Mouse (Mus musculus) midbrain, embryonic 11.5 days (tissue): ENCODE data around the gene Gm8857. TPM values are rescaled to one million over a fixed set of nuclear protein-coding genes. Genes with fewer than 3 reads are reported as not detected.
"Not testable (repeated sequence)": the region's sequence is repeated elsewhere in the genome, so short reads cannot be mapped to it uniquely, and the experiment has no call there.

Experiments
- ATAC-seq: fragments of 200-750 bp; cut with Nextera tagmentation; 2 replicates; pipeline ENCODE4 v1.8.0; 2017; ENCODE audit warnings: moderate TSS enrichment, moderate library complexity; ENCODE audit not compliant: low FRiP score
- DNase-seq: peaks from one replicate; pipeline ENCODE4 v3.0.0; 2015; ENCODE audit warnings: low spot score; ENCODE audit errors: missing footprints
- H3K27ac ChIP-seq: fragments of 300-500 bp; sonication (generic); 2 replicates; pipeline ENCODE4 v1.5.1; 2014; ENCODE audit warnings: low read depth, low read length
- H3K27me3 ChIP-seq: fragments of 300-500 bp; sonication (generic); 2 replicates; pipeline ENCODE4 v1.6.1; 2014; ENCODE audit warnings: mild to moderate bottlenecking, low read length, moderate library complexity, mixed read lengths; ENCODE audit not compliant: control insufficient read depth, insufficient read depth
- H3K36me3 ChIP-seq: fragments of 300-500 bp; sonication (generic); 2 replicates; pipeline ENCODE4 v1.6.1; 2014; ENCODE audit warnings: mild to moderate bottlenecking, low read length, moderate library complexity, mixed read lengths; ENCODE audit not compliant: control insufficient read depth, insufficient read depth
- H3K4me1 ChIP-seq: fragments of 300-500 bp; sonication (generic); 2 replicates; pipeline ENCODE4 v1.6.1; 2014; ENCODE audit warnings: low read length; ENCODE audit not compliant: control insufficient read depth, insufficient read depth
- H3K4me2 ChIP-seq: fragments of 300-500 bp; sonication (generic); 2 replicates; pipeline ENCODE4 v1.6.1; 2014; ENCODE audit warnings: mild to moderate bottlenecking, moderate library complexity
- H3K4me3 ChIP-seq: fragments of 300-500 bp; sonication (generic); 2 replicates; pipeline ENCODE4 v1.5.1; 2014; ENCODE audit warnings: low read depth, low read length
- H3K9ac ChIP-seq: fragments of 300-500 bp; sonication (generic); 2 replicates; pipeline ENCODE4 v1.6.1; 2014; ENCODE audit warnings: low read length
- H3K9me3 ChIP-seq: fragments of 300-500 bp; sonication (generic); 2 replicates; pipeline ENCODE4 v1.6.1; 2016; ENCODE audit warnings: low read length; ENCODE audit not compliant: control insufficient read depth
- WGBS: fragments of 180-500 bp; shearing (Covaris S2); extraction: QIAGEN DNeasy Blood & Tissue Kit; methylation state at CpG from one replicate; pipeline ENCODE4 v1.1.7; 2014; 5-methylcytosine and 5-hydroxymethylcytosine counted together
- polyA plus RNA-seq: library from polyadenylated mRNA; unstranded; fragments of >200 nt; fragmentation: Nextera tagmentation; extraction: Ambion mirVana; gene quantifications from 2 replicates; pipeline ENCODE4 v1.2.1, GENCODE M21; 2014

Gm8857 gene
- not detected in 2 replicates for polyA plus RNA-seq

- H3K27ac ChIP-seq = not testable (repeated sequence)
- WGBS = 78% methylated on average over 2 of the region's 3 CpGs
These were observed at the start of gene Gm8857, which contains the start of gene Gm8871 for GRCm38 (mm10) chr5:10947505-10947904. TSS of gene Gm8857 (plus strand) at chr5:10947807. TSS of gene Gm8871 (plus strand) at chr5:10947805.

GRCm38 (mm10) chr5:10953512-10953911, 5.9 kb downstream of the Gm8857 start:
- ATAC-seq, DNase-seq, H3K4me3 ChIP-seq: not testable (repeated sequence)

More at GRCm38 (mm10) chr5:10947505-10947904, at the start of gene Gm8857, which contains the start of gene Gm8871:
- not testable (repeated sequence) for DNase-seq, H3K4me3 ChIP-seq, H3K9ac ChIP-seq, H3K4me1 ChIP-seq, H3K27me3 ChIP-seq, H3K36me3 ChIP-seq, ATAC-seq, H3K9me3 ChIP-seq, H3K4me2 ChIP-seq

GRCm38 (mm10) chr5:10958057-10958456, 10.4 kb downstream of the Gm8857 start:
- not testable (repeated sequence) for H3K36me3 ChIP-seq, H3K4me3 ChIP-seq, H3K9me3 ChIP-seq, DNase-seq, H3K27me3 ChIP-seq, H3K4me2 ChIP-seq, H3K4me1 ChIP-seq, ATAC-seq, H3K27ac ChIP-seq, H3K9ac ChIP-seq
- 86% methylated on average over 5 of the region's 8 CpGs for WGBS

More at GRCm38 (mm10) chr5:10953512-10953911, 5.9 kb downstream of the Gm8857 start:
- H3K36me3 ChIP-seq, H3K27ac ChIP-seq, H3K27me3 ChIP-seq, H3K9ac ChIP-seq, H3K4me2 ChIP-seq, H3K9me3 ChIP-seq, H3K4me1 ChIP-seq: not testable (repeated sequence)
- WGBS = 50% methylated on average over 1 of the region's 2 CpGs

Other genes starting within 250 kb of the Gm8857 start
- gene Gm8871, start within 50 bp of the Gm8857 start, polyA plus RNA-seq = not detected in 2 replicates
- not detected in 2 replicates for gene Gm8879, start 179.8 kb downstream of the Gm8857 start, polyA plus RNA-seq
- not detected in 2 replicates for gene Gm5861, start 235.3 kb downstream of the Gm8857 start, polyA plus RNA-seq